Mouse (Mus musculus) brain, embryonic 14.5 days (tissue): ENCODE data around the gene Fcgbp.

Experiments
- CTCF ChIP-seq: fragments of 200-500 bp; IDR thresholded peaks from 2 replicates; pipeline ENCODE4 v1.5.1; 2012; ENCODE audit warnings: inconsistent platforms, mild to moderate bottlenecking, moderate library complexity, borderline replicate concordance; ENCODE audit not compliant: insufficient read depth, insufficient read length; ENCODE audit errors: extremely low read depth
- POLR2A ChIP-seq: fragments of 200-500 bp; IDR thresholded peaks from 2 replicates; pipeline ENCODE4 v1.6.1; 2012; ENCODE audit warnings: mild to moderate bottlenecking, inconsistent platforms, borderline replicate concordance; ENCODE audit not compliant: poor library complexity, insufficient read depth, insufficient read length, severe bottlenecking; ENCODE audit errors: extremely low read depth

DNA sequence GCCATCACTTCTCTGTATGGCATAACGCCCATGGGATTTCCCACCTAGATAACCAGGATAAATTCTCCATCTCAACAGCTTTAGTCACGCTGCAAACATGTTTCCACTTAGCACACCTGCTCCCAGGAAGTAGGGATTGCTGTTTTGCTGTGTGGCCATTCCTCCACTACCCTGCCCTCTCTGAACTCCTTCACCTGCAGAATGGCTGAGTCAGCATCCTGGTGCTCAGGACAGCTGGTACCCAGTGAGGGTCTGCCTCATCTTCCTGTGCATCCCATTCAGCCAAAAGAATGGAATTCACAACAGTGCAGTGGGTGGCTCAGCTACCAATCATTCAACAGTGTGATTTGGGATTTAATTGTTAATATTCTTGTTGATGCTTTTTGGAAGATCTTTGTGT is 43.6 kb downstream of the Fcgbp start:
- TF ChIP-seq POLR2A (no peak), CTCF (no peak)
